Mouse (Mus musculus): Measurements from ENCODE around the gene Gm11627.

DNA sequence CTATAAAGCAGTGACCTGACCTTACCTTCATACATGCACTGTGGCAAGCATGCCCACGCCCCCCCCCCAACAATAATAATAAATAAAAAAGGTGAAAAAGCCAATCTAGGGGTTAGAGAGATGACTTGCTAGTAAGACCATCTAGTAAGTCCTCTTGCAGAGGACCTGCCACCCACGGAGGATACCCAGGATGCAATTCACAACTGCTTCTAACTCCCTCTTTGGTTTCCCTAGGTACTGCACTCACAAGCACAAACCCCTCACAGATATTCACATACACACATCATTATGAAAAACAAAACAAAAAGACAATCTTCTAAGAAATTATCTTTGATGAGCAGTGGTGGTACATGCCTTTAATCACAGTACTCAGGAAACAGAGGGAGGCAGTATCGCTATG lies 27.2 kb downstream of the Gm11627 start:
- no peak for TF ChIP-seq EP300 (optimal IDR thresholded peaks at IDR 0.05)
- peak; percentile 14; the same call in 1 of the 2 replicates for TF ChIP-seq CTCF (IDR thresholded peaks at IDR 0.05; ENCODE audit: low read depth)

All from stomach, postnatal 0 days (tissue).